Mouse (Mus musculus) heart, embryonic 10.5 days (tissue): ENCODE measurements at regions not wholly inside any gene's neighbourhood (a gene's known extent, or its start where the extent isn't known, plus 50 kb on each side); places are given as distances from the start of the nearest gene placed in this dataset.

Source experiments
- DNase-seq: peaks from one replicate; pipeline ENCODE4 v3.0.0-alpha.2; 2017; ENCODE audit warnings: low spot score
- H3K27ac ChIP-seq: fragments of 300-500 bp; sonication (generic); 2 replicates; pipeline ENCODE4 v1.5.1; 2016; ENCODE audit warnings: mild to moderate bottlenecking
- H3K27me3 ChIP-seq: fragments of 300-500 bp; sonication (generic); 2 replicates; pipeline ENCODE4 v1.6.1; 2016; ENCODE audit warnings: mild to moderate bottlenecking; ENCODE audit not compliant: poor library complexity, insufficient read depth, severe bottlenecking
- H3K36me3 ChIP-seq: fragments of 300-500 bp; sonication (generic); 2 replicates; pipeline ENCODE4 v1.6.1; 2016; ENCODE audit warnings: mild to moderate bottlenecking, moderate library complexity
- H3K4me1 ChIP-seq: fragments of 300-500 bp; sonication (generic); 2 replicates; pipeline ENCODE4 v1.6.1; 2016; ENCODE audit warnings: mild to moderate bottlenecking
- H3K4me3 ChIP-seq: fragments of 300-500 bp; sonication (generic); 2 replicates; pipeline ENCODE4 v1.5.1; 2016; ENCODE audit warnings: mild to moderate bottlenecking, moderate library complexity
- H3K9me3 ChIP-seq: fragments of 300-500 bp; sonication (generic); 2 replicates; pipeline ENCODE4 v1.6.1; 2016; ENCODE audit warnings: mild to moderate bottlenecking, moderate library complexity
- WGBS: fragments of 180-500 bp; shearing (Covaris S2); methylation state at CpG from one replicate; pipeline ENCODE4 v1.1.7; 2016; 5-methylcytosine and 5-hydroxymethylcytosine counted together

DNA sequence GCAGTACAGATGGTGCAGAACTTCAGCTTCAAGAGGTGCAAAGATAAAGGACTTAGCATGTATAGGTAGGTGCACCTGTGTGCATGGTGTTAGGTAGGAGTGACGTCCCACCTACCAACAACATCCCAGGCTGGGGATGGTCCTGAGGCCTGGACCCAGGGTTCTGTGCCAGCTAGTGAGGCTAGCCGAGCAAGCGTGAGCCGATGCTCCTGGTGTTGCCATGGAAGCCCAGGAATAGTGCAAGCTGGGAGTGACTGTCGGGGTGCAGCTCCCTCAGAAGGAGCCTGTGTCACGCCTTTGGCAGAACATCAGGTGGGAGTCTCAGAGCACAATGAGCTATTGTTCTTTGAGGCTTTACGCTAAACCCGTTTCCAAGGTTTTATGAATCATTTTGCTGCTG lies 209.9 kb downstream of the 3100002H09Rik start:
- no peak for DNase-seq
- H3K4me3 ChIP-seq = no peak overlapping the region
- WGBS = 78% methylated on average over 8 of the region's 8 CpGs
- H3K4me1 ChIP-seq = peaks cover 20% of the 10 kb centered on the region
- H3K36me3 ChIP-seq = no peaks in the 10 kb centered on the region
- no peaks in the 10 kb centered on the region for H3K9me3 ChIP-seq
- no peak overlapping the region for H3K27ac ChIP-seq
- peaks cover 17% of the 10 kb centered on the region; the same call in 1 of the 2 replicates for H3K27me3 ChIP-seq

DNA sequence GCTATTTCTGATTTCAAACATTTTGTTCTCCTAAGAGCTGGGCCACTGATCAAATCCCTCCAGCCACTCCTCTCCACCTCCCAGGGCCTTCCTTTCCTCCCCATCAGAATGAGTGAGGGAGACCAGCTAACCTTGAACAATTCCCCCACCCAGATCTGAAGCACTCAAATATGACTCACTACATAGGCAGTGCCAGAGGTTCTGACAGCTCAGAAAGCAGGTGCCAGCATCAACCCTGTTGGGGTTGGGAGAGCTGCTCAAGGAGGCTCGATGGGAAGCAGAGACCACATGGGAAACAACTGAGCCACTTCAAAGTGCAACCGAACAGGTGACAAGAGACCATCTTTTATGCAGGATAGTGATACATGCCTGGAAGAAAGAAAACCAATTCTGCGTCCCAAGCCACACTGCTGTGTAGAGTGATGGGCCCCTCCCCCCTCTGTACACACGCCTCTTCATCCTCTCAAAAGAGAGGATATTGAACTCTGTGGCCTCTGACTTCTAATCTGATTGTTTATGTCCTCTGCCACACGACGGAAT lies 210.4 kb downstream of the 3100002H09Rik start:
- peaks cover 17% of the 10 kb centered on the region; the same call in 1 of the 2 replicates for H3K27me3 ChIP-seq
- peaks cover 23% of the 10 kb centered on the region for H3K4me1 ChIP-seq
- H3K36me3 ChIP-seq = no peaks in the 10 kb centered on the region
- no peak overlapping the region for H3K4me3 ChIP-seq
- WGBS = 70% methylated on average over 6 of the region's 6 CpGs
- H3K9me3 ChIP-seq = no peaks in the 10 kb centered on the region
- DNase-seq = no peak
- no peak overlapping the region for H3K27ac ChIP-seq

DNA sequence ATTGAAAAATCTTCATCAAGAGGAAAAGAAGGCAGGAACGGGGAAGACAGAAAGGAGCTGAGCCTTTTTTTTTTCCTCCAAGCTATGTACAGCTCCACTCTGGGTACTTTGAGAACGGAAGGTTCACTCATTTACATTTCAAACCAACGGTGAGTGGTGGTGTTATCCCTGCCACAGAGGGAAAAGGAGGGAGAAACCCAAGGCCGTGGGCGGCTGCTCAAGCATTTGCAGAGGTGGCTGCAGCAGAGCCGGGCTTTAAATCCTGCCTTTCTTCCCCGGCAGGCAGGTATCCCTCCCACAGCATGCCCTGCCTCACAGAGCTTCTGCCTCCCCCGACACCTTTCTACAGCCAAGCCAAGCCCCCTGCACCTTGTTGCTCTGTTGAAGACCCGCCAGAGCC lies 212.2 kb downstream of the 3100002H09Rik start:
- Histone ChIP-seq H3K27ac (no peak overlapping the region), H3K4me3 (no peak overlapping the region), H3K27me3 (peaks cover 24% of the 10 kb centered on the region; the same call in 1 of the 2 replicates), H3K36me3 (no peaks in the 10 kb centered on the region), H3K9me3 (no peaks in the 10 kb centered on the region), H3K4me1 (peaks cover 31% of the 10 kb centered on the region)
- 37% methylated on average over 9 of the region's 9 CpGs for WGBS
- no peak for DNase-seq

DNA sequence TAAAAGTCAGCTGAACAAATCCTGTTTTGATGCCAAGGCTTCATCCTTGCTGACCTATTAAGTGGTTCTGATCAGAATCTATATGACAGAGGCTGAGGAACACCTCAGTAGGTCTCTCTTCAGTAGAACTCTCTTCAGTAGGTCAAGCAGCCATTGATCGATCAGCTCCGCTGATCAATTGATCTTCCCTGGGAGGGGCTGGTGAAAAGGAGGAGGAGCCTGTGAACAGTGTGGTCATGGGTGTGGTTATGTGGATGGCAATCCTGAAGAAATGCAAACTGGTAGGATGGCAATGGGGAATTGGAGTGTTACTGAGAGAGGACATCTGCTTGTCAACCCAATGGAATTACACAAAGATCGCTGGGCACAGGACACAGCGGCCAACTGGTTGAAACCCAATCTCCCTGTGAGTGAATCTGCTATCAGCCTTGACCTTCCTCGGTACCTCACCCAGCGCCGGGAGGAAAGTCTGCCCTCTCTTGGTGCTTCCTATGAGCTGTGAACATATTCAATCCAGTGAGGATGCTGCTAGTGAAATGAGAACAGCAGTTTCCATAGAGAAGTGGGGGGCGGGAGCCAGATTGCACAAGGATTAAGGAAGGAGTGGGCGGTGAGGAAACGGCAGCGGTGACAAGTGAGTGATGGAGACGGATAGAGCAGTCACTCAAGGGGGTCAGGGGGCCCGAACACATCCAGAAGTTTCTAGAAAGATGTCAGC lies 213.9 kb downstream of the 3100002H09Rik start:
- Histone ChIP-seq H3K27me3 (peaks cover 32% of the 10 kb centered on the region), H3K36me3 (no peaks in the 10 kb centered on the region), H3K9me3 (no peaks in the 10 kb centered on the region), H3K4me3 (no peak overlapping the region), H3K27ac (no peak overlapping the region), H3K4me1 (peaks cover 31% of the 10 kb centered on the region)
- 49% methylated on average over 13 of the region's 13 CpGs for WGBS
- DNase-seq = no peak

DNA sequence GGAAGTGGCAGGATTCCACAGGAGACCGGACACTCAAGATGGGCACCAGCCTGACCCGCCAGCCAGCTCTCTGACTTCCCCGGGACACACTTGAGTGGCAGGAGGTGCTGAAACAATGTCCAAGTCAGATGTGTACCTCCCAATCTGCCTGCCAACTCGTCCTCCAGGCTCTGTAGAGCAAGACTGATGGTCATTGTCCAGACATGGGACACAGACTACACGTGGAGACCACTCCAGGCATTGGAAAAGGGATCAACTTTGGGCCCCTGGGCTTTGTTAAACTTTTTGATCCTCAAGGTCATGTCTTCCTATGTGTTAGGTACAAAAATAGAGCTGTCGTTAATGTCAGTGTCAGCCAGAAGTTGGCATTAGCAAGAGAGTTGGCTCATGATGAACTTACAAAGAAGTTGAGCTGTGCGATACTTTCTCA lies 214.6 kb downstream of the 3100002H09Rik start:
- WGBS = 66% methylated on average over 7 of the region's 7 CpGs
- peaks cover 32% of the 10 kb centered on the region for H3K27me3 ChIP-seq
- DNase-seq = no peak

DNA sequence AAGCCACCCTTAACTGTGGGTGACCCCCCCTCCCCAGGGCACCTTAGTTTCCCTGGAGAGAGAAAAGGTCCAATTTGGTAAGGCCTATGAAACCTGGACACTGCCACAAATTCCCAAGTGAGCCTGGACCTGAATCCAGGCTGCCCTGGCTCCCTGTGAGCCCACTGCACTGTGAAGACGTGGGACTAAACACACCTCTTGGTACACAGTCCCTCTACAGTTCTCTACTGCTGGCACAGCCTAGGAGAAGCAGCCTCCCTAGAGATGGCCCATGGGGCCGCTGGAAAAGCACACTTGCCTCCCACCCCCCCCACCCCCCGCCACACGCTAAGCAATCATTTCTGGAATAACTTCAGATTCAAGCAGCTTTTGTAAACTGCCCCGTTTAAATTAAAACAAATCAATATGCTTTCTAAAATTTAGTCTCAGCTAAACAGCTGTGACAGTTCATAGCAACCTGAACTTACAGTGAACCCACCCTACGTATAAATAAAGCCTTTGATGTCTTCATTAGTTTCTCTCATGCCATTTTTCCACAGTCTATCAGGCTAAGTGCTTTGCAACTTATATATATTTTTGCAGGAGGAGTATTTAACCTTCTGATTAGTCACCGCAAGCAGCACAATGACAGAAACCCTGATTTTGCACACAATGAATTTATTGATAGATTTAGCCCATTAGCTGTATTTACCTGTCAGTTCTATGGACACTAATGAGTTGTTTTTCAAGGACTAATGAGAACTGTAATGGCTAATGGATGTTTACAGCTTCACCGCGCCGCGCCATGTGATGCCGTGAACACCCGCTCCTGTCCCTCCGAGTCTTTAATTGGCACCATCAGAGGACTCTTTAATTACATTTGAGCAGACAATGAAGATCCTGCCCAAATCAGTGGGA lies 215.3 kb downstream of the 3100002H09Rik start:
- WGBS = 88% methylated on average over 14 of the region's 14 CpGs

More for the DNA sequence above, 214.6 kb downstream of the 3100002H09Rik start:
- H3K9me3 ChIP-seq = no peaks in the 10 kb centered on the region
- H3K4me3 ChIP-seq = no peak overlapping the region
- no peak overlapping the region for H3K27ac ChIP-seq
- H3K4me1 ChIP-seq = peaks cover 31% of the 10 kb centered on the region
- H3K36me3 ChIP-seq = no peaks in the 10 kb centered on the region

DNA sequence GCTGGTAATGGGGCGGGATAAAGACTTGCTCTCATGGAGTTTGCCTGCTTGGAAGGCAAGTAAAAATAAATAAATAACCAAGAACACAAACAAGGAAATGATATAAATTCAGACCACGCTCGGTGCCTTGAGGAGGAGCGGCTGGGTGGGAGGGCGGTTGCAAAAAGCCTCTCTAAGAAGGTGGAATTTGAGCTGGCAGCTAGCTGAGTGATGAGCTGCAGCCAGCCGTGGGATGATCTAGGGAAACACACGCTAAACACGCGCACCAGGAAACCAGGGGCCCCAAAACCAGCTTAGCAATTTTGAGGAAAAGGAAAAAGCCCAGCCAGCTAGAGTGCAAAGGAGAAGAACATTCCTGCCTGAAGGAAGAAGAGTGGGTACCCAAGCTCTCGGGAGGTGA lies 217.0 kb downstream of the 3100002H09Rik start:
- Histone ChIP-seq H3K36me3 (no peaks in the 10 kb centered on the region), H3K27ac (no peak overlapping the region), H3K4me1 (peaks cover 28% of the 10 kb centered on the region), H3K27me3 (peaks cover 25% of the 10 kb centered on the region), H3K4me3 (no peak overlapping the region), H3K9me3 (no peaks in the 10 kb centered on the region)
- WGBS = 47% methylated on average over 10 of the region's 10 CpGs
- no peak for DNase-seq

More for the DNA sequence above, 215.3 kb downstream of the 3100002H09Rik start:
- no peak overlapping the region for H3K4me3 ChIP-seq
- peaks cover 32% of the 10 kb centered on the region for H3K27me3 ChIP-seq
- no peak overlapping the region for H3K27ac ChIP-seq
- no peaks in the 10 kb centered on the region for H3K36me3 ChIP-seq
- peaks cover 28% of the 10 kb centered on the region for H3K4me1 ChIP-seq
- no peak for DNase-seq
- no peaks in the 10 kb centered on the region for H3K9me3 ChIP-seq

DNA sequence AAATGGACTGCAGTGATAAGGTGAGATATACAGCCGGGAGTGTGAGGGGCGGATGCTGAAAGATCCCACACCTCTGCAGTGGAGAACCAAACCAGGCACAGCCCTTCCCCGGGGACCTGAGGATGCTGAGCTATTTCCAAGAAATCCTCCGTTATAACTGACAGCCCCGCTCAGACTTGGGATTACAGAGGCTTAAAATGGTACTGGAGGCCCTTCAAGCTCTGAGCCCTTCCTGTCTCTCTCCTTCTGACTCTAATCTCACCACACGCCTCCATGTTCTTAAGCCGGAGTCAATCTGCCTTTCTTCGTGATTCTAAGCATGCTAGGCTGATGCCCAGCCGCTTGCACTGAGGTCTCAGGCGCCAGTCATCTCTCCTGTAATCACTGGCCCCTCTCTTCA lies 221.5 kb downstream of the 3100002H09Rik start:
- Histone ChIP-seq H3K4me1 (peaks cover 17% of the 10 kb centered on the region), H3K27ac (no peak overlapping the region), H3K9me3 (no peaks in the 10 kb centered on the region), H3K4me3 (no peak overlapping the region), H3K36me3 (no peaks in the 10 kb centered on the region), H3K27me3 (peaks cover 13% of the 10 kb centered on the region)
- WGBS = 54% methylated on average over 10 of the region's 10 CpGs
- DNase-seq = no peak

DNA sequence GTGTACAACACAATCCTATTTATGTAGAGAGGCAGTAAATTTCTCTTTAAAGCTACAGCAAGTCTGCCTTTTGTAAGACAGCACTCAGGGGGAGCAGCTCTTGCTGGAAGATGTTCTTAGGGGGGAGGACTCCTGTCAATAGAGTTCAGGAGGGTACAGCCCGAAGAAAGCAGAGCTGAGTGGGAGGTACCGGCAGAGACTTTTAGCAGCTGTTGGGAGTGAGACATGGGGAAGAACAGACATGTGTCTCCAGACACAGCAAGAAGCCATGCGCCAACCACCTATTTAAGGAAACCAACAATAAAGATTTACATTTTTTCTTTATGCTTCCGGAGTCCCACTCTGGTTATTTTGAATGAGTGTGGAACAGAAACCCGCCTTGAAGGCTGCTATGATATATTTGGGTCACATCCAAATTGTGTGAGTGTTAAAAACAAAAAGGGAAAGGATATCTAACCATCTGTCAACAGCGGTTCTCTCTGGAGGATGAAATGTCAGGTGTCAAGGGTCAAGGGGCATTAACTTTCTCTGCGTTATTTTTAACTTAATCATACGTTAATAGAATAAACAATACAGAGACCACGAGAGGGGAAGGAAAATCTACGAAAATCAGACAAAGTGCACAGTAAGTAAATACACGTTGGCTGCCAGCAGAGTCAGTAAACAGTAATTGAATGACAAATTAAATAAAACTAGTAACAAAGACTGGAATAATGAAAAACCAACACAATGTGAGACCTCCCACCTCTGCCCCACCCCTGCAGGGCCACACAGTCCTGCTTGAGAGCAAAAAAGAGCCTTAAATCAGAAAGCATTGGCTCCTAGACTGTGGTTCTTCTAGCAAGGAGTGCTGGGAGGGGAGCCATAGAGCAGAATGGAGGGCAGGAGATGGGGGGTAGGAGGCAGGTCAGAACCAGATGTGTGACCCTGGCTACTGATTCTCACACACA lies 225.2 kb downstream of the 3100002H09Rik start:
- Histone ChIP-seq H3K36me3 (no peaks in the 10 kb centered on the region), H3K4me1 (peaks cover 12% of the 10 kb centered on the region), H3K27ac (no peak overlapping the region), H3K27me3 (0 out of 2 replicates have a peak, but pooled peaks cover 5% of the 10 kb centered on the region), H3K9me3 (no peaks in the 10 kb centered on the region), H3K4me3 (no peak overlapping the region)
- DNase-seq = no peak
- WGBS = 46% methylated on average over 11 of the region's 11 CpGs

DNA sequence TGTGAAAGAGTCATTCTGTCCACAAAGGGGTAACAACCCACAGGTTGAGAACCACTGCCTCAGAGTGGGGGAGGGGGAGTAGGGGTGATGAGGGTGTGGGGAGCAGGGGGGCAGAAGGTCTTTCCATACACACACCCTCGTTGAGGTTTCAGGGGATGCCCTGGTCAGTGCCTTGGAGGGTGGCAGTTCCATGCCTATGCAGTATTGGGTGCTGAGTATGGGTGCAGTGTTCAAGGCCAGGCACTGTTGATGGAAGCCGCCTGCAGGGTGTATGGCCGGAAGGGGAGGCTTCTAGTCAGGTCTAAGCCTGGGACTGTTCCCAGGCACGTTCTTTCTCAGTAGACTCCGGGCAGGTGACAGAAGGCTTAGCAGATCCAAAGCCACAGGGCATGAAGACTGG lies 234.1 kb downstream of the 3100002H09Rik start:
- DNase-seq = no peak
- Histone ChIP-seq H3K4me3 (no peak overlapping the region), H3K27me3 (peaks cover 18% of the 10 kb centered on the region; the same call in 1 of the 2 replicates), H3K4me1 (no peaks in the 10 kb centered on the region), H3K9me3 (no peaks in the 10 kb centered on the region), H3K27ac (no peak overlapping the region), H3K36me3 (no peaks in the 10 kb centered on the region)
- 66% methylated on average over 5 of the region's 5 CpGs for WGBS

DNA sequence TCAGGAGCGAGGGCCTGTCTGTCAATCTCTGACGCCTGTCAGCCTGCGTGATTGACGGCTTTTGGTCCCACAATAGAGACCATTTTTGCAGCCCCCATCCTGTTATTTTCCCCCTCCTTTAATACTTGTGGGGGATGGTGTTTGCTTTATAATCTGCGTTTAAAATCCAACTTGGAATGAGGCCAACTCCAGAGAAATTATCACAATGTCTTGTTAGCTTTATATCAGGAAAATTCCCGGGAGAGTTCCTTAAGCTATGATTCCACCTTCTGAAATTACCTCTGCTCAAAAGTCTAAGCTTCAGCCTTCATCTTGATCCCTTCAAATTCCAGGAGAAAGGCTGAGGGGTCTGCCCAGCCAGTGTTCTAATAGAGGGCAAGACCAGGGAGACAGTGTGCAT lies 235.0 kb downstream of the 3100002H09Rik start:
- Histone ChIP-seq H3K4me3 (no peak overlapping the region), H3K9me3 (no peaks in the 10 kb centered on the region), H3K4me1 (no peaks in the 10 kb centered on the region), H3K27me3 (peaks cover 18% of the 10 kb centered on the region; the same call in 1 of the 2 replicates), H3K27ac (no peak overlapping the region), H3K36me3 (no peaks in the 10 kb centered on the region)
- DNase-seq = no peak
- 57% methylated on average over 6 of the region's 6 CpGs for WGBS

DNA sequence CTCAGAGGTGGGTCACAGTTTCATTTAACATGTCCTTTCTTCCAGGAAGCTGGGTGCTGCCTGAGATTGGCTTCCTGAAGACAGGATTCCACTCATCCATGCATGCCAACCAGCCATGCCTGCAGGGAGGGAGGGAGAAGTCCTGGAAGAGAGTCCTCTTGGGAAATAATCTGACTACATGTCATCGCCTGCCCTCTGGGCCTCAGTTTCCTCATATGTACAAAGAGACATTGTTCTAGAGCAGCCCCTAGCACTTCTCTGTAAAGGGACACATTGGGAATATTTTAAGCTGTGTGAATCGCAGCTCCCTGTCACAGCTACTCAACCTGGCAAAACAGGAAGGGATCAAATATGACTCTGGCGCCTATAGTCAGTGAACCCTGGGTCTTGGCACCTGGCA lies 241.8 kb downstream of the 3100002H09Rik start:
- WGBS = 69% methylated on average over 3 of the region's 3 CpGs
- Histone ChIP-seq H3K36me3 (no peaks in the 10 kb centered on the region), H3K27me3 (peaks cover 4% of the 10 kb centered on the region; the same call in 1 of the 2 replicates), H3K9me3 (no peaks in the 10 kb centered on the region), H3K27ac (no peak overlapping the region), H3K4me3 (no peak overlapping the region), H3K4me1 (no peaks in the 10 kb centered on the region)
- DNase-seq = no peak
